Mouse (Mus musculus) B cell, adult 2 months (primary cell): ENCODE results near the gene 6430571L13Rik.

Experiments used
- DNase-seq, 2 experiments: peaks; one replicate each; pipeline ENCODE4 v3.0.0; 2022

6430571L13Rik gene

DNA sequence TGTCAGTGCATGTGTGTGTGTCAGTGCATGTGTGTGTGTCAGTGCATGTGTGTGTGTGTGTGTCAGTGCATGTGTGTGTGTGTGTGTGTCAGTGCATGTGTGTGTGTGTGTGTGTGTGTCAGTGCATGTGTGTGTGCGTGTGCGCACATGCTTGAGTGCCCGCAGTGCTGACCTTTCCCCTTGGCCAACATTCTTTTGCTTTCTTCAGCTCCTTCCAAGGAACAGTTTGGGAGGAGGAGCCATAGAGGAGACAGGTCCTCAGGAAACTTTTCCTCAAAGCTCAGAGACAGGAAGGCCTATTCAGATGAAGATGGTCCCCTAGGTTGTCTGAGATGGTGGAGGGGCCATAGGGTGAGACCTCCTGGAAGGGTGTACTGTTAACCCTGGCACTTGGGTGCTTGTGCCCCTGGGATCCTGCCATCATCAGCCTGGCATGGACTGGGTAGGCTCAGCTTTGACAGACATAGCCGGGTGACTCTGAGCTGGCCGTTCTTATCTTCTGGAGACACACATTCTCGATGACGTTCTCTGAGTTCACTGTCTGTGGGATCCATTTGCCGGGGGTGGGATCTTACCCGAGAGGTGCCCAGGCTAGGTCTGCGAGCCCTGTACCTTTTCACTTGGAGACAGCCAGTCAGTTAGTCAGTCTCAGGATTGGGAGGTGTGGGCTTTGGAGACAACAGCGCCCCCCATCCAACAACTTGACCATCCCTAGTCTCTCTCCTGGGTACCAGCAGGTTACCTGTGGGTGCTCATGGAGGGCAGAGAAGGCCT is 33.1 kb upstream of the 6430571L13Rik start:
- DNase-seq, result no peak

DNA sequence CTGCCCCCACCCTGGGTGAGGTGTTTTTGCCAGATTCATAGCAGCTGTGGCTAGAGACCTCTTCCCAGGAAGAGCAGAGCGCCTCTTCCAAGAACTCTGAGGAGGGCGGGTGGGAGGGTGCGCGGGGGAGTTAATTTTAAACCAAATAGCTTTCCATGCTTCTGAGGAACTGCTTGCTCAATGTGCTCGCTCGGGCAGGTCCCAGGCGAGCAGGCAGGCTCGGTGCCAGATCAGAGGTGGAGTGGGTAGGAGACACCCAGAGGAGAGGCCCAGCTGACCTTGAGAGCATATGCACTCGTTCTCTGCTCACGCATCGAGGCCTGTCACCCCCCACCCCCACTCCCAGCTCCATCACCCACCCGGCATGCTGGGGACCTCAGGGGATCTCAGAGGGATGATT is 32.5 kb upstream of the 6430571L13Rik start:
- DNase-seq, result no peak

DNA sequence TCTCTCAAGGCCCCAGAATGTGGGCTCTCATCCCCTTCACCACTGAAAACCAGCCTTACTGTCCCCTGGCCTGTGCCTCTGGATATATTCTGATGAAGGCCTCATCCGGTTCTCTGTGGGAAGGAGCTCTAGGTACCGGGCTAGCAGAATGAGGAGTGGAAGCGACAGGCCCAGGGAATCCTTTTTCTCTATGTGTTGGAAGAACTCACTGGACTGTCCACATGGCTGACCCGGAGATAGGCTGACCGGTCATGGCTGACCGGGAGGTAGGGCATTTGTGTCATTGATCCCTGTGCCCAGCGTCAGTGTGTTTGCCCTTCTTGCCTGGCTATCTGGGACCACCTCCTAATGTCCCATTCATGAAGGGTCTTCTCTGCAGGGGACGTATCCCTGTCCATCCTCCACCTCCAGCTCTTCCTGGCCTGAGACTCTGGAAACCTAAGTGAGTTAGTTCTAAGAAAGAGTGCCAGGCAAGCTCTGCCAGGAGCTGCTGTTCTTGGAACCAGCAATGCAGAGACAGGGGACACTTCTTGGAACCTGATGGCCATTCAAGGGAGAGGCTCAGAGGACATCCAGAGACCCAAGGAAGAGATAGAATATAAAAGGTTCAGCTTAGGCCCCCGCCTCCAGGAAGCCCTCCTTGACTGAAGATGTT is 31.9 kb upstream of the 6430571L13Rik start:
- DNase-seq, result no peak

DNA sequence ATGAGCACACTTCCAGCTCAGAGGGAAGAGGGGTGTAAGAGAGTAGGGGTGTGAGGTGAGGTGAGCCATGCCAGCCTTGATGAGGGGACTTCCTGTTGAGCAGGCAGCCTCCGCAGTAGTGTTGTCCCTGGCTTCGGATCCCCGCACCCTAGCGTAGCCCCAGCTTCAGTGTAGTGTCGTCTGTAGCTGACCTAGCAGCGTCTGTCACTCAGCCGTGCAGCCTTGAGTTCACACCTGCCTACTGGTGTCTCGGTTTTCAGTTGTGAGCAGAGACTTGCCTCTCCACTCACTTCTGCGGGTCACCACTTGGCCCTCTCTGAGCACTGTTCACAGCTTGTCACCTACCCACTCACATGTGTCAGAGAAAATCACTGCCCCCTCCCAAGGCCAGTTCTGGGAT is 31.2 kb upstream of the 6430571L13Rik start:
- DNase-seq, result no peak

DNA sequence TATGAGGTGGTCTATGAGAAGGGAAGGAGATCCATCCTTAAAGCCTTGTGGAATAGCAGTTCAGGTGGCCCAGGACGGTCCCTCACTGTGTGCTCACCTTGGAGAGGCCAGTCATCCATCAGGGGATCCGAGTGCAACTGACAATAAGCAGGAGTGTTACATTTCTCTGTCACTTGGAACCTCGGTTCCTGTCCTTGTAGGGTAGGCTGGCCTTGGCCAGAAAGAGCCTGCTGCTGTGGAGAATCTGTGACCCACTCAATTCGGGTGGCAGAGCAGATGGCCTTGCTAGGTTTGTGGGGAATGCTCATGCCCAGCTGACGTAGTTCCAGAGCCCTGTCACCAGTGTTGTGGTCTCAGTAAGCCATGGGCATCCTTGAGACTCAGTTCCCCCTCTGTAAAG is 30.8 kb upstream of the 6430571L13Rik start:
- DNase-seq, result no peak

DNA sequence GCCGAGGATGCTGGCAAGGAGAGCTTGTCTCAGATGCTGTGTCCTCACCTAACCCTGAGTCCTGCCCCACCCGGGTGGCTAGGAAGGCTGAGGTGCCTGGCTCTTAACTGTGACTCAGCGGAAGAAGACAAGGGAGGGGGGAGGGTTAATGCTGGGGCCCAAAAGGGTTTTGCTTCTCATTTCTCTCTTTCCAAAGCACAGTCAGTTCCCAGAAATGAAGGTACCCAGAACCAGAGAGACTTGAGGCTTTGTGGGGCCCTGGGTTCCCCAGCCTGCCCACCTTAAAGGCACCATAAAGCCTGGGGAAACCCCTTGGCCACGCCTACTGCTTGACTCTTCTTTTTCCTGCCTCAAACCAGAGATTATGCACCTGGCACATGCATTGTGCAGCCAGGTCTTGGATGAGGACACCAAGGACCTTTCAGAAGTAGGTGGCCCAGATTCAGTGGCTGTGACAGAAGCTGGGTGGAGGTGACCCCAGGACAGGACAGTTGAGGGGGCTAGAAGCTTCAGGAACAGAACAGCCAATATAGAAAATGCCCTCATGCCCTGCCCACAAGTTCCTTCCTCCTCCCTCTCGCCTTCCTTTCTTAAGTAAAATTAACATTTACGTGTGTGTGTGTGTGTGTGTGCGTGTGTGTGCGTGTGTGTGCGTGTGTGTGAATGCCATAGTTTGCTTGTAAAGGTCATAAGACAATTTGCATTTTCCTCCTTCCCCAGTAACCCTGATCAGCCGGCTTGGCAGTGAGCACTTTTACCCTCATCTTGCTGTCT is 27.4 kb upstream of the 6430571L13Rik start:
- DNase-seq, result peak; percentile 49 to 52

DNA sequence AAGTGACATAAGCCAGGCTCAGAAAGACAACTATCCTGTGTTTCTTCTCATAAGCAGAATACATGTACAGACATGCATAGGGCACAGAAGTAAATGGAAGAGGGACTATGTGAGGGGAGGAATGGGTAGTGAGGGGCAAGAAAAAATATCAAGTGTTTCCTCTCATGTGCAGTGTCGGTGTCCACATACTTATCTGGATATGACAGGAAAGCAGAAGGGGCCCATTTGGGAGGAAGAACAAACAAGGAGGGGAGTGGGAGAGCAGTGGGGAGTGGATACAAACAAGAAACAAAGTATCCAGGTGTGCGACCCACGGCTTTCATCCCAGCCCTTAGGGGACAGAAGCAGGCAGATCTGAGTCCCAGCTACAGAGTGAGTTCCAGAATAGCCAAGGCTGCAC is 26.5 kb upstream of the 6430571L13Rik start:
- DNase-seq, result no peak

DNA sequence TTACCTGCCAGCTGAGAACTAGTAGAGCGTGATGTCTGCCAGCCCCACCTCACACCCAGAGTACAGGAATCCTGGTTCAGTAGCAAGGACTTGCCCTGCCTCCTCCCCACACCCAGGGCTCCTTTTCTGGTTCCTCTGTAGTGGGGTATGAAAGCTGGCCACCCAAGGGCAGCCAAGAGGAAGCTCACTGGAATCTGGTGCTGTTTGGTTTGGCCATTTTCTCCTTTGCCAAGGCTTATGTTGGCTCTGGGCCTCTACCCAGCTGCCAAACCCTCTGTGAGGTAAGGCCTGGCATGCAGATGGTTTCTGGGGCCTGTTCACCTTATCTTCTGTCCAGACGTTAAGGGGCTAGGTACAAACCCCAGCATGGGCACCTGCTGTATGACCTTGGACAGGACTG is 24.6 kb upstream of the 6430571L13Rik start:
- no peak for DNase-seq

DNA sequence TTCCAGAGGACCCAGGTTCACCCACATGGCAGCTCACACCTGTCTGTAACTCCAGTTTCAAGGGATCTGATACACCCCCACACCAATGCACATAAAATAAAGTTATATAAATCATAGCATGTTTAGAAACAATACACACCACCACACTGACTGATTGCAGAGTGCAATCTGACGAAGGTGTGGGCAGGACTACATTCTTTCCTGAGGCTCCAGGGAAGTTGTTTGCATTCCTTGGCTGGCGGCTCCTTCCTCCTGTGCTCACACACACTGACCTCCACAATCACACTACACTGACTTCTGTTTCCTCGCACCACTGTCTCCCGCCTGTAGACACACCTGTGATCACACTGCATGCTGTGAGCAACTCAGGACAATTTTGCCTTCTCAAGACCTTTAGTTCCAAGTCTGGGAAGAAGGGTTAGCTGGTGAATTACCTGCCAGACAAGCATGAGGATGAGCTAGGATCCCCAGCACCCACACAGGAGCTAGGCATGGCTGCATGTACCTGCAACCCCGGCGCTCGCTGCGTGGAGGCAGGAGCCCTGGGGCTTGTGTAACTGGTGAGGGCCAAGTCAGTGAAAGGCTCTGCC is 17.8 kb upstream of the 6430571L13Rik start:
- no peak for DNase-seq

DNA sequence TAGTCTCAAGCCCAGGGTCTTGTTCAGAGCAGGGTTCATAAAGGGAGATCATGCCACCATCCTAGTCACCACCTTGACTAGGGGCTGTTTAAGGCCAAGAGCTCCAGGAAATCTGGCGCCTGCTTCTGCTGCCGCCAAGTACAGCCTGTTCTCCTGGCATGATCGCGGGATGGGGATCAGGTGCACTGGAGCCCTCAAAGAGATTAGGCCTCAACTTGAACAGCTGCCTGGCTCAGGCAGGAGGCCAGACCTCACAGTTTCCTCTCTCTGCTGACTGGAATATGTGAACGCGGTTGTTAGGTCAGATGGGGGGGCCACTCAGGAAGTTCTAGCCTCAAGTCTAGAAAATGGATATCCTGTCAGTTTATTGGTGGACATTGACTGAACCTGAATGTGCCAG is 16.8 kb upstream of the 6430571L13Rik start:
- no peak for DNase-seq

DNA sequence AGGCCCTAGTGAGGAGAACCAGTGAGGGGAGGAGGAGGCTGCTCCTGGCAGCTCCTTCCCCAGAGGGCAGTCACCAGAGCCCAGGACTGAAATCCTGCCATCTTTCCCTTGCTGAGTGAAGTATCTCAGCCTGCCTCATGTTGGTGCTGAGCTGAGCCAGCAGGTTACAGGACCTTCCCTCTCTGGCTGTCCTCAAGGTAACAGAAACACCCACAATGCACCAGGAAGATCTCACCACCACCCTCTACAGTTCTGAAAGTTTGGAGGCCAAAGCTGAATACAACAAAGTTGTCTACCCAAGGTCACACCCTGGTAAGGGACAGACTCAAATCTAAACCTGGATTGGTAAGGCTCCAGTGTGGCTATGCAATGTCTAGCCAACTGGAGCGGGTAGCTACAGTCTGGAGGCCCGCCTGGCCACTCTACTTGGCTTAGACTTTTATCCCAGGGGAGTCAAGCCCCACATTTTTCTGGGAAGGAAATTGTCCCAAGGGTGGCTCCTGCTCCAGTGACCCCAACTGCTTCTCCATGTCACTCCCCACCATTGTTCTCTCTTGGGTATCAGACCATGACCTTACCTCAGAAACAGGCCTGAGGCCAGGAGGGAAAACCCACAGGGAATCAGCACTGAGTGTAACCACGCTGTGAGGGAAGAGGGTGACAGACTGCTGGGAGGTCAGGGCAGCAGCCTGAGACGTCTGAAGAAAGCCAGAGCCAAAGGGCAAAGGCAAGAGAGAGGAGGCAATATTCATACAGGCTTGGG is 15.4 kb upstream of the 6430571L13Rik start:
- no peak for DNase-seq

DNA sequence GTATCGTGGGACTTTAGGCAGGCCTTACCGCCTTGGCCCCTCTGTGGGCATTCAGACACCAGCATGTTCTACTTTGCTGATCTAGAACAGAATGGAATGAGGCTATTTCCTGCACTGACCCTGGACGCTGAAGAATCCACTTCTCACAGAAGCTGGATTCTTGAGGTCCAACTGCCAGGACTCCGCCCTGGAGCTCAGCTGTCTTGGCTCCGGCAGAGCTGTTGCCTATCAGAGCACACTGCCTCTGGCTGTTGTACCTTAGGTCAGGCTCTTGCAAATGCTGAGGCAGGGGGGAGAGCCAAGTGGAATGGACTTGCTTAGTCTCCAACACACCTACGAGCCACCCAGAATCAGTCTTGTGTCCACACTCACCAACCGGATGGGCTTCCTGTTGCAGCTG is 14.5 kb upstream of the 6430571L13Rik start:
- no peak for DNase-seq

DNA sequence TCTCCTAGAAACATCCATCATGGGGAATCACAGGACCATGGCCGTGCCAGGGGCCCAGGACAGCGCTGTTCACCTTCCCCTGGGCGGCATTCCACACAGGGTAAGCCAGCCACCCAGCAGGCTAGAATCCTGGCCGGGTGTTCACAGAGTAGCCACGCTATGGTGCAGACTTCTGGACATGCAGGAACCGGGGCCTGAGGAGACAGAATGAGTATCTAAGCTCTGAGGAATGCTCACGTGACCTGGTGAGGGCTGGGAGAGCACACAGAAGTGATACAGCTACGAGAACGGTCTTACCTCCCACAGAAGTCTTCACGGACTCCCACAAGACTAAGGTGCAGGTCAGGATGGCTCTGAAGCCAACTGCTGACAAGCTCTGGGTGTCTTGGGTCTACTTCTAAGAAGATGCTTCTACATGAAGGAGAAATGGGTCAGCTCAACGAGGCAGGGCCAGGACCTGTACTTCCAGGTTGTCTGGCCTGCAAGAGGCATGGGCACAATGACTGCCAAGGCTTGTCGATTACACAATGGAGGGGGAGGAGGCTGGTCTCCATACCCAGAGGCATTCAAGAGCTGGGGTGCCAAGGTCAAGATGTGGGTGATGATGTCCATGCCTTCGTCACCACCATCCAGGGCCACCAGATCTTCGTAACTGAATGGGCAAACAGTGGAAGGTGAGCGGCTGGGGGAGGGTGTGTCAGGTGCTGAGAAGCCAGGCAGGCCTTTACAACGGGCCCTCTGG is 12.4 kb upstream of the 6430571L13Rik start:
- DNase-seq, result no peak

DNA sequence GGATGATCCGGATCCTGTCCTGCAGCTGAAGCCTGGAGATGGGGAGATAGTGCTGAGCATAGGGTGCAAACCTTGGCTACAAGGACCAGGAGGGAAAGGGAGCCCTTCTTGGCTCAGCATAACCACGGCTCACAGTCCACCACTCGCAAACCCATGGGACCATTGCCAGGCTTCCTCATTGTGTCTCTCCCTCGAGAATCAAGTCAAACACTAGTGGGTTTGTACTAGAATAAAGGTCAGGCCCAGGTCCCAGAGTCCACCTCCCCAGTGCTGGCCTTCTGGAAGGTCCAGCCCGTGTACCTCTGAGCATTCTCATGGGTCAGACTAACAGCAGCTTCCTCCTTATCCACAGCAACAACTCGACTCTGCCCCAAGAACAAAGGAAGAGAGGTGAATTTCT is 9.6 kb upstream of the 6430571L13Rik start:
- DNase-seq, result no peak

DNA sequence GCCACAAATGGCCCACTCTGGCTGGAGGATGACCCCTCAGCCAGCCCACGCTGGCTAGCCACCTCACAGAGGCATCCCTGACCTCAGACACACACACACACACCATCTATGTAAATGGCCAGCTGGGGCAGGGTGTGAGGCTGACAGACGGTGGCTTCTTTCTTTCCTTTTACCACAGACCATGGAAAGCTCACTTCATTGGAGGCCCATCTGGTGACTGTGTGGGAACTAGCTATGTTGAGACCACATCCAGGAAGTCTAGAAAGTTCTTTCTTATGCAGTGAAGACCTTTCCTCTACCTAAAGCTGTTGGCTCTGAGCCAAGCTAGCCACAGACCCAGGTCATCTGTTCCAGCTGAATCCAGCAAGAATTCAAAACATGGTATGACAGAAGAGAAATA is 6.7 kb upstream of the 6430571L13Rik start:
- no peak for DNase-seq

DNA sequence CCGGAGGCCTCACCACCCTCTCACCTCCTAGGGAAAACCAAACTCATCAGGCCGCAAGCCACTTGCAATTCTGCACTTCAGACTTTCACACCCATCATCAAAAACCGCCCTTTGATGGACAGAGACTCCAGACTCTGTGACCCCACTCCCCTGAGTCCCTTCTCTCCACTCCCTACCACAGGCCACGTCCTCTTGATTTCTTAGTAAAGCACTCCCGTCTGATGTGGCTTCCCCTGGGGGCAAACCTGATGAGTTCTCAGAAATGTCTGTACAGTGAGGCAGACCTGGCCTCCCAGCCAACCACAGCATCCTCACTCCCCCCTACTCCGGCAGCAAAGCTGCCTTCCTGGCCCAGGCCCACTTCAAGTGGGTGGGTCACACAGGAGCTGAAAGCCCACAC is 6.0 kb upstream of the 6430571L13Rik start:
- no peak for DNase-seq

DNA sequence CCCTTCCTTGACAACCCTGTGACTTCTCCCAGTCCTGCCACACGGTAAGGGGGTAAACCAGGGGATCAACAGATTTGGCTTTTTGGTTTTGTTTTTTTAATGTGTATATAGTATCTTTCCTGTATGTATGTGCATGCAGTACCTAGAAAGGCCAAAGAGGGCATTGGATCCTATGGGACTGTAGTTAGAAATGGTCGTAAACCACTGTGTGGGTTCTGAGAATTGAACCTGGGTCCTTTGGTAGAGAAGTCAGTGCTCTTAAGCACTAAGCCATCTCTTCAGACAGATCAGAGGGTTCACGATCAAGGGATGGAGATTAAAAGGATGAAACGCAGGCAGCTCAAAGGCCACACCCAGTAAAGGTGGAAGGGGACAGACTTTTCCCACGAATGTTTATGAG is 5.4 kb upstream of the 6430571L13Rik start:
- DNase-seq, result no peak

DNA sequence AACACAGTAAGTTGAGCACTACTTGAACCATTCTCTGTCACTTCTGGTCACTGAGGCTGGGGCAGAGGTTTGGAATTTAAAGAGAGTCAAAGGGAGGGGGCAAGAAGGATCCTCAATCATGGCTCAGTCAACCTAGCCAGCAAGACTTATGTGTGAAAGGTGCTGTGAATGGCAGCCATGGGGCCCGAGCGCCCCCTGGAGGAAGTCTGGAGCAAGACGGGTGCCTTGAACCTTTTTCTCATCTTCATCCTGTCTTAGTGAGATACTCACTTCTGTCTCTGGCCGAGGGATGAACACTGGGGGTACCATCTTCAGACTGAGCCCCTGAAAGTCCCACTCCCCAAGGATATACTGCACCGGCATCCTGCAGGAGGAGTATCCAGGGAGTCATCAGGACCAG is 4.5 kb upstream of the 6430571L13Rik start:
- peak; percentile 88 to 89 for DNase-seq

DNA sequence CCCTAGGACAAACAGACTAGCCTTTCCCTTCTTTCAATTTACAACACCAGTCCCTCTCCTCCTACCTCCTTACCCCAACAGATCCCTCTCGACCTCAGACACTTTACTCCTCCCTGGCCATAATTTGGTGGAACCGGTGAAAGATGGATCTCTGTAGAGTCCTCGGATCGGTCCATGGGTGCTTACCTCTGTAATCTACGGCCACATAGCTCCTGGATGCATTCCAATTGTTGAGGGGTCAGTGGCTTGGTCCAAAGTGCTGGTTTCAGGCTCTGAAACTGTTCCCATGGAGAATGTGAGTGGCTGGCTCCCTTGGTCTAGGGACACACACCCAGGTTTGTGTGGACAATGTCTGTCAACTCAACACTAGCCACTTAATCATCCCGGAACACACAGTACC is 4.0 kb upstream of the 6430571L13Rik start:
- no peak for DNase-seq

DNA sequence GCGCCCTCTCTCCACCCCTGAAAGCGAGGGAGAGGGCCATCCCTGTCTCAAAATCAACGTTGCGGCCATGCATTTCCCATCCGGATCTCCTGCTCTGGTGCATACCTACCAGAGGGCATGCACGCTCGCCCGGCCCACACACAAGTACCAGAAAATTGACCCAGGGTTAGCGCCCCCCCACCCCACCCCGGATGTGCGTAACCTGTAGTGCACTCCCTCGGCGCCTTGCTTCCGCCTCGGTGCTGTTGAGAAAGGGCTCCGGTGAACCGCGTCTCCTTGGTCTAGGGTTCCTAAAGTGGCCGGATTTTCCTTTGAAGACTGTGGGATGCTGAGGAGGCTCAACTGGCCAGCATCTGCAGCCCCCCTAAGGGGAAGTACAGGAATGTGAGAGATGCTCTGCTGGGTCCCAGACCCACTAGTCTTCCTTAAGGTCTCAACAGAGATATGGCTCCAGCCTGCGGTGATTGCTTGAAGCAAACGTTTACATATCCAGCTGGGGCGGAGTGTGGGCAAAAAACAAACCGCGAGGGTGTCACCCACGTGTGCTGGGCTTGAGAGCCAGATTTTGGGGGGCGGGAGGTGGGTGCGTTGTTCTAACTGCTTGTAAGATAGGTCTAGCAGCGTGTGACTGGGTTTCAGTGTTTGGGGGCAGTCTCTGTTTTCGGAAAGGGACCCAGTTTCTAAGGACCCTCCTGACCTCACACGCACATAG is 2.1 kb upstream of the 6430571L13Rik start, which contains the start of gene Hemk1:
Hemk1 (minus strand) TSS at position 179 of the 712 bp plus-strand sequence.
- DNase-seq, result peak; percentile 81 to 82
